Mouse (Mus musculus) left cerebral cortex, postnatal 14 days (tissue): ENCODE measurements at regions not wholly inside any gene's neighbourhood (a gene's known extent, or its start where the extent isn't known, plus 50 kb on each side); places are given as distances from the start of the nearest gene placed in this dataset.

Source experiments
- microRNA-seq, 2 experiments: library from miRNA; unstranded; fragments of <30 nt; microRNA quantifications; one replicate each; pipeline ENCODE4 v1.2.0; 2022

Small RNAs in the stretch of these regions (microRNA-seq; reads per million reads assigned to microRNA genes)
- gene Gm23162 (0 reads per million in 2 experiments), gene Gm26250 (0 reads per million in 2 experiments)
